Mouse (Mus musculus): Measurements from ENCODE around the gene Uhrf1. TPM values are rescaled to one million over a fixed set of nuclear protein-coding genes. Genes with fewer than 3 reads are reported as not detected.
A peak's percentile ranks its signal among the peaks of the same experiment; 100 is the strongest.

Gene Uhrf1
- polyA plus RNA-seq, 1 experiment from 2014 or later = 59.9 TPM

GRCm38 (mm10) chr17:56290388-56291170, 12.5 kb upstream of the Uhrf1 start:
- Histone ChIP-seq H3K4me2 (replicated peaks) (peak overlapping the region; percentile 49), H3K27me3 (no peaks in the 10 kb centered on the region), H3K36me3 (peaks cover 5% of the 10 kb centered on the region; the same call in 1 of the 2 replicates), H3K9ac (replicated peaks) (peak overlapping the region; percentile 52), H3K4me3 (replicated peaks) (peak overlapping the region; percentile 30), H3K27ac (peak overlapping the region; percentile 64), H3K4me1 (replicated peaks) (peaks cover 36% of the 10 kb centered on the region), H3K9me3 (no peaks in the 10 kb centered on the region)
- 3% methylated on average over 17 of the region's 17 CpGs for WGBS
- peak; percentile 53 for ATAC-seq

GRCm38 (mm10) chr17:56291171-56291511, 12.0 kb upstream of the Uhrf1 start:
- WGBS = 2% methylated on average over 16 of the region's 16 CpGs
- Histone ChIP-seq H3K4me2 (replicated peaks) (peak overlapping the region; percentile 49), H3K27me3 (no peaks in the 10 kb centered on the region), H3K9ac (replicated peaks) (no peak overlapping the region; the same call in 1 of the 2 replicates), H3K4me3 (replicated peaks) (peak overlapping the region; percentile 30), H3K36me3 (peaks cover 1% of the 10 kb centered on the region; the same call in 1 of the 2 replicates), H3K4me1 (replicated peaks) (peaks cover 36% of the 10 kb centered on the region), H3K9me3 (no peaks in the 10 kb centered on the region), H3K27ac (peak overlapping the region; percentile 64; the same call in 1 of the 2 replicates)
- peak; percentile 88 for ATAC-seq

- ATAC-seq = no peak
- WGBS = 49% methylated on average over 7 of the region's 7 CpGs
- Histone ChIP-seq H3K36me3 (no peaks in the 10 kb centered on the region), H3K4me2 (replicated peaks) (no peak overlapping the region), H3K4me1 (replicated peaks) (peaks cover 36% of the 10 kb centered on the region), H3K4me3 (replicated peaks) (no peak overlapping the region), H3K27me3 (no peaks in the 10 kb centered on the region), H3K9me3 (no peaks in the 10 kb centered on the region), H3K27ac (peak overlapping the region; percentile 48; the same call in 1 of the 2 replicates), H3K9ac (replicated peaks) (no peak overlapping the region)
Observed at GRCm38 (mm10) chr17:56291826-56292475, 11.2 kb upstream of the Uhrf1 start.

- WGBS = 80% methylated on average over 4 of the region's 4 CpGs
- H3K27ac ChIP-seq = no peak within 1 kb of the TSS; the same call in 1 of the 2 replicates
Observed at GRCm38 (mm10) chr17:56292531-56293222, 10.4 kb upstream of the Uhrf1 start, which contains the start of gene Plin3. TSS of gene Plin3 (minus strand) at chr17:56292873.

GRCm38 (mm10) chr17:56293291-56293690, 9.8 kb upstream of the Uhrf1 start:
- Histone ChIP-seq H3K9ac (replicated peaks) (no peak overlapping the region), H3K4me2 (replicated peaks) (no peak overlapping the region), H3K27me3 (no peaks in the 10 kb centered on the region), H3K9me3 (no peaks in the 10 kb centered on the region), H3K36me3 (no peaks in the 10 kb centered on the region), H3K4me3 (replicated peaks) (no peak overlapping the region), H3K4me1 (replicated peaks) (peaks cover 29% of the 10 kb centered on the region), H3K27ac (no peak overlapping the region)
- WGBS = 73% methylated on average over 1 of the region's 1 CpGs
- ATAC-seq = no peak

More at GRCm38 (mm10) chr17:56292531-56293222, 10.4 kb upstream of the Uhrf1 start, which contains the start of gene Plin3:
- Histone ChIP-seq H3K36me3 (no peaks in the 10 kb centered on the region), H3K9ac (replicated peaks) (no peak within 1 kb of the TSS; the same call in 1 of the 2 replicates), H3K4me1 (replicated peaks) (peaks cover 35% of the 10 kb centered on the region), H3K27me3 (no peaks in the 10 kb centered on the region), H3K4me2 (replicated peaks) (no peak within 1 kb of the TSS), H3K9me3 (no peaks in the 10 kb centered on the region), H3K4me3 (replicated peaks) (no peak within 1 kb of the TSS)
- ATAC-seq = no peak

- peaks cover 22% of the 10 kb centered on the region for H3K4me1 ChIP-seq (replicated peaks)
- ATAC-seq = no peak
- H3K9me3 ChIP-seq = no peaks in the 10 kb centered on the region
- no peak overlapping the region for H3K4me2 ChIP-seq (replicated peaks)
- 92% methylated on average over 19 of the region's 19 CpGs for WGBS
- H3K27me3 ChIP-seq = no peaks in the 10 kb centered on the region
- no peak overlapping the region for H3K4me3 ChIP-seq (replicated peaks)
- H3K27ac ChIP-seq = no peak overlapping the region
- no peaks in the 10 kb centered on the region for H3K36me3 ChIP-seq
- no peak overlapping the region for H3K9ac ChIP-seq (replicated peaks)
Observed at GRCm38 (mm10) chr17:56294241-56294640, 8.9 kb upstream of the Uhrf1 start.

GRCm38 (mm10) chr17:56296201-56296600, 6.9 kb upstream of the Uhrf1 start:
- no peak overlapping the region for H3K27ac ChIP-seq
- H3K9me3 ChIP-seq = no peaks in the 10 kb centered on the region
- no peaks in the 10 kb centered on the region for H3K36me3 ChIP-seq
- H3K9ac ChIP-seq (replicated peaks) = no peak overlapping the region
- ATAC-seq = no peak
- no peak overlapping the region for H3K4me3 ChIP-seq (replicated peaks)
- H3K27me3 ChIP-seq = no peaks in the 10 kb centered on the region
- 67% methylated on average over 1 of the region's 1 CpGs for WGBS
- H3K4me1 ChIP-seq (replicated peaks) = peaks cover 4% of the 10 kb centered on the region; the same call in 1 of the 2 replicates
- H3K4me2 ChIP-seq (replicated peaks) = no peak overlapping the region

GRCm38 (mm10) chr17:56298238-56298637, 4.9 kb upstream of the Uhrf1 start:
- Histone ChIP-seq H3K36me3 (no peaks in the 10 kb centered on the region), H3K9ac (replicated peaks) (no peak overlapping the region), H3K9me3 (no peaks in the 10 kb centered on the region), H3K27ac (no peak overlapping the region), H3K4me1 (replicated peaks) (peaks cover 7% of the 10 kb centered on the region), H3K4me3 (replicated peaks) (no peak overlapping the region), H3K27me3 (no peaks in the 10 kb centered on the region), H3K4me2 (replicated peaks) (no peak overlapping the region)
- no peak for ATAC-seq
- 96% methylated on average over 1 of the region's 1 CpGs for WGBS

- no peak within 1 kb of the TSS for H3K27ac ChIP-seq
- no peaks in the 10 kb centered on the region for H3K27me3 ChIP-seq
- H3K4me1 ChIP-seq (replicated peaks) = peaks cover 22% of the 10 kb centered on the region
- no peak within 1 kb of the TSS for H3K9ac ChIP-seq (replicated peaks)
- no peak within 1 kb of the TSS for H3K4me2 ChIP-seq (replicated peaks)
- no peaks in the 10 kb centered on the region for H3K36me3 ChIP-seq
- no peak within 1 kb of the TSS for H3K4me3 ChIP-seq (replicated peaks)
- no peak for ATAC-seq
- WGBS = 92% methylated on average over 9 of the region's 9 CpGs
- H3K9me3 ChIP-seq = no peaks in the 10 kb centered on the region
Observed at GRCm38 (mm10) chr17:56300186-56300585, 2.9 kb upstream of the Uhrf1 start, which contains the start of gene Arrdc5. TSS of gene Arrdc5 (minus strand) at chr17:56300286.

- H3K4me1 ChIP-seq (replicated peaks) = peaks cover 30% of the 10 kb centered on the region
- ATAC-seq = 0 out of 2 replicates have a peak, but pooled peaks have one; percentile 2
- no peaks in the 10 kb centered on the region for H3K36me3 ChIP-seq
- no peak overlapping the region for H3K4me3 ChIP-seq (replicated peaks)
- peak overlapping the region; percentile 88 for H3K4me2 ChIP-seq (replicated peaks)
- WGBS = 16% methylated on average over 13 of the region's 13 CpGs
- no peaks in the 10 kb centered on the region for H3K27me3 ChIP-seq
- H3K9ac ChIP-seq (replicated peaks) = no peak overlapping the region
- H3K27ac ChIP-seq = no peak overlapping the region
- no peaks in the 10 kb centered on the region for H3K9me3 ChIP-seq
Observed at GRCm38 (mm10) chr17:56302363-56302996, 641 bp upstream of the Uhrf1 start.

GRCm38 (mm10) chr17:56303847-56304586, 896 bp downstream of the Uhrf1 start:
- Histone ChIP-seq H3K36me3 (peaks cover 9% of the 10 kb centered on the region; the same call in 1 of the 2 replicates), H3K27me3 (no peaks in the 10 kb centered on the region), H3K27ac (peak overlapping the region; percentile 65), H3K4me3 (replicated peaks) (peak overlapping the region; percentile 65), H3K9me3 (no peaks in the 10 kb centered on the region), H3K4me2 (replicated peaks) (peak overlapping the region; percentile 88), H3K4me1 (replicated peaks) (peaks cover 37% of the 10 kb centered on the region), H3K9ac (replicated peaks) (peak overlapping the region; percentile 70)
- WGBS = under 1% methylated on average over 68 of the region's 68 CpGs
- peak; percentile 96 for ATAC-seq

All from midbrain, embryonic 13.5 days (tissue).